Mouse (Mus musculus) hindlimb bud, embryonic 11.5 days (tissue): Measurements from ENCODE around the gene Rassf4.
"Not testable (repeated sequence)": the region's sequence is repeated elsewhere in the genome, so short reads cannot be mapped to it uniquely, and the experiment has no call there.

Experiments used
- DNase-seq: peaks from one replicate; pipeline ENCODE4 v3.0.0-alpha.2; 2012; ENCODE audit warnings: low read depth, low spot score; ENCODE audit errors: extremely low spot score

Gene Rassf4

DNA sequence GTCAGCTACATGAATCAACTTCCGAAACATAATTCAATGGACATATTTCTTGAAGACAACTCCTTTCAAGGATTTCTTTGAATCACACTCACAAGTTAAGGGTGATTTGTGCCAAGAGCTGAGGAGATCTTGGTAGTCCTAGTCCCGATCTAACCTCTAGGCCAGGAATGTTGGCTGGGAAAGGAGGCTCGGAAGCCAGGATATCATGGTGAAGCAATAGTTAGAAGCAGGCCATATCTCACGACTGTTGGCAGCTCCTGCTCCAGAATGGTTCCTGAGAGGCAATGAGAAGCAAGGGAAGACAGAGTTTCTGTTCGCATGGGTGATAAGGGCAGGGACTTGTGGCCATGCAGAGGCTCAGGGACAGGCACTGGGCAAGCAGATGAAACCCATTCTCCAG is 36.3 kb downstream of the Rassf4 start:
- no peak for DNase-seq

GRCm38 (mm10) chr6:116636581-116637235 is 37.0 kb downstream of the Rassf4 start:
- DNase-seq, result no peak

DNA sequence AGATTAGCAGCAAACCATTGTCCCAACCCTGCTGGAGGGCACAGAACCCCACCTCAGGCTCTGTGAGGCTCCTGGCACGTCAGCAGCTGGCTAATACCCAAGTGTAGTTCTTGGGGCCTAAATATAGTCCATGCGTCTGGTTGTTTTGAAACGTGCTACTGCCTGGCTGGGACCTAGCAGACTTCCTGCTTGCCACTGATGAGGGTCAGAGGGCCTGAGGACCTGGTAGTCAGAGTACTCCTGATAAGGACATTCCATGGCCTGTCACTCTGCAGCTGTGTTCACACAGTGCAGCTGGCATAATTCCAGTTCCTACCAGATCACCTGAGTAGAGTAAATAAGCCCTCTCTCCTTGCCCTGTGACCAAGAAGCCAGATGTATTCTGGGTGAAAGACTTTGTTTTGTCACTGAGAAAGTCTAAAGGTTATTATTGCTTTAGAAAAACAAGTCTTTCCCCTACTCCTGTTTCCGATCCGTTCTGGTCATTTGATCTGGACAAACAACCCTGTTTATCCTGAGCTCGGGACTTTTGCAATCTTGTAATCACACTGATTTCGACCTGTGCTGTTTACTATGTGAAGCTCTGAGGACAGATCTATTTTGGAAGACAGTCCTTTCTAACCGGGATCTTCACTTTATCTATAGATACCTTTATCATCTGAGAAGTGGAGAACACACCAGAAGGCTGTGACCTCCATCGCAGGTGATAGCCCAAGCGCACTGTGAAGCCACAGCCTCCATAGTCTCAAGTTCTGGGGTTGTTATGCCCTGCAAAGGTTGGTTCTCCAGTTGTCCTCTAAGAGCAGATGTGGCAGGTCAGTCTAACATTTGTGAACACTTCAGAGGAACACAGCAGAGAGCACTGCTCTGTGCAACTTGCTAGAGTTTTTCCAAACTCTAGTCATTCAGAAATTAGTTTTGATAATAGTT is 38.2 kb downstream of the Rassf4 start:
- DNase-seq, result no peak

- no peak for DNase-seq
These were observed 39.7 kb downstream of the Rassf4 start for GRCm38 (mm10) chr6:116633741-116634695.

GRCm38 (mm10) chr6:116632129-116632528 is 41.6 kb downstream of the Rassf4 start:
- no peak for DNase-seq

GRCm38 (mm10) chr6:116629766-116630165 is 44.0 kb downstream of the Rassf4 start:
- no peak for DNase-seq

- DNase-seq, result peak; percentile 30
These were observed 45.1 kb downstream of the Rassf4 start, which contains the start of gene Zfp422 for GRCm38 (mm10) chr6:116628539-116629171. TSS of gene Zfp422 (minus strand) at chr6:116628999.

GRCm38 (mm10) chr6:116628095-116628494 is 45.7 kb downstream of the Rassf4 start:
- no peak for DNase-seq

DNA sequence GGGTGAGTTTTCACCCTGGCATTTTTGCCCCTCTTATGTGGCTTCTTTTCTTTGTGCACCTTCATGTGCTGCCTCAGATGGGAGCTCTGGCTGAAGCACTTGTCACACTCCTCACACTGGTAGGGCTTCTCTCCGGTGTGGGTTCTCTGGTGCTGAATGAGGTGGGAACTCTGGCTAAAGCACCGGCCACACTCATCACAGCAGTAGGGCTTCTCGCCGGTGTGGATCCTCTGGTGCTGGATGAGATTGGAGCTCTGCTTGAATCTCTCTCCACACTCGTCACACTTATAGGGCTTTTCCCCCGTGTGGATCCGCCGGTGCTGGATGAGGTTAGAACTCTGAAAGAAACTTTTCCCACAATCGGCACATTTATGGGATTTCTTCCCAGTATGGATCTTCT is 47.3 kb downstream of the Rassf4 start:
- not testable (repeated sequence) for DNase-seq

GRCm38 (mm10) chr6:116621318-116622023 is 52.3 kb downstream of the Rassf4 start:
- no peak for DNase-seq

DNA sequence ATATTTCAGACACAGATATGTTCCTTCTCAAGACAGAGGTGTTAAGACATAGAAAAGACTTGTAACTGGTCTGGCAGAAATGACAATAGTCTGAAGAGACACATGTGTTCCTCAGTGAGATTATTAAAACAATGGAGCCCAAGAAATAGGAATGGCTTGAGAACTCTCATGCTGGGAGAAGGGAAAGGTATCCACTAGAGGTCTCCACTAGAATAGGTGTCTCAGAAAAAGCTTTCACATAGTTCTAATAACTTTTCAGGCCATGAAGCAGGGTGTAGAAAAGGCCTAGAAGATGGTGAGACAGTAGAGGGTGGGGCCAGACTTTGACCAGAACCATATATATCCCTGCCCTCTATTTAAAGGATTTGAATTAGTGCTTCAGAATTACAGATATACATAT is 55.7 kb downstream of the Rassf4 start:
- DNase-seq, result no peak

DNA sequence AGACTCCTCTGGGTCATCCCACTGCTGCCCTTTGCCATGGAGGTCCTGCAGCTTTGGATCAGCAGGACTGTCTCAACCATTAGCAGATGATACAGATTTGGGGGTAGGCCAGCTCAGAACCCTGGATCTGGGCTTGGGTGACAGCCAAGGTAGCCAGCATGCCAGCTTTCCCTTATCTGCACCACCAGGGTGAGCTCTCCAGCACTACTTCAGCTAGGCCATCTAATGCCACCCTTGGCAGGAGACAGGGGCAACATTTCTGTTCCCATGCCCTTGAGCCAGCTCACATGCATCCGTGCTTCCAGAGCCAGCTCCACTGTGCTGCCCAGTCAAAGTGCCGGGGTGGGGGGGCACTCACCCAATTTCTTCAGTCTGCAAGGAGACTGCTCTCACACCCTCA is 58.0 kb downstream of the Rassf4 start:
- DNase-seq, result no peak

- DNase-seq, result no peak
These were observed 66.5 kb downstream of the Rassf4 start for GRCm38 (mm10) chr6:116607230-116607629.

- DNase-seq, result not testable (repeated sequence)
These were observed 72.8 kb downstream of the Rassf4 start for GRCm38 (mm10) chr6:116600969-116601368.

DNA sequence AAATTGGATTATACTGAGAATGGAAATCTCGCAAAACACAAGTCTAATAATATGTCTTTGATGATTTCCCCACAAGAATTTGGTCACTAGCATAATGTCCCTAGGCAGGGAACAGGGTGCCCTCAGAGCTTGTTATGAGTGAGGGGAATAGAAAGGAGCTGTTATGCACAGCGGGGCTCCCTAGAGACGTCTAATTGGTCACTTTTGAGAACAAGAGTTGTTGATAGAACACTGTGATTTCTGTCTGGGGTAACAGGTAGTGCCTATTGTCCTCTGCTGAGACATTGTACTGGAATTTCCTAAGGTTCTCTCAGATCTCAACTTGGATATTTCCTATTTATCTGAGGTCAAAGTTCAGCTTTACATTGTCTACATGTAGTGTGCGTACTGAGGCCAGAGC is 89.7 kb downstream of the Rassf4 start, which contains the start of gene Olfr215:
TSS of gene Olfr215 (minus strand) at position 101 of the 400 bp plus-strand sequence.
- DNase-seq, result no peak
